ENCODE assay signal across 10 mouse cellular contexts in the genomic region with DNA sequence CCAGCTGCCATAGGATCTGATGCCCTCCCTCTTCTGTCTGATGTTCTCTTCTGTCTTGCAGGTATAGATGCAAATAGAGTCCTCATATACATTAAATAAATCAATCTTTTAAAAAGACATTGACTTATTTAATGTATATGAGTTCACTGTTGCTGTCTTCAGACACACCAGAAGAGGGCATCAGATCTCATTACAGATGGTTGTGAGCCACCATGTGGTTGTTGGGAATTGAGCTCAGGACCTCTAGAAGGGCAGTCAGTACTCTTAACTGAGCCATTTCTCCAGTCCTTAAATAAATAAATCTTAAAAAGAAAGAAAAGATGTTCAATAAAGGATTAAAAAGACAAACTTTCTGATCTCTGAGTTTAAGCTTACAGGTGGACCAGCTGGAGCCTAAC. TPM values are rescaled to one million over a fixed set of nuclear protein-coding genes. Genes with fewer than 3 reads are reported as not detected.
DNase-seq lines count a peak whose midpoint lies in the region; ATAC-seq and TF ChIP-seq lines count a peak whose summit lies in the region.
"Had no signal": no experiment of that assay in that cellular context is flagged by ENCODE, and none has a peak within 500 bp of the region (broad histone marks: within the 10 kb centered on the region; RNA-seq: fewer than 3 reads in every experiment).

No protein-coding gene starts in this region.

- DNase-seq in cerebellum, adult 2 months, result no peak
- no peak for DNase-seq in neural tube, embryonic 11.5 days (ENCODE audit: low spot score)
- DNase-seq in neural tube, embryonic 10.5 days (ENCODE audit: extremely low spot score, low spot score), result no peak
- DNase-seq in liver, embryonic 13.5 days, result no peak
- no peak for DNase-seq in layer of hippocampus, adult 8-10 months (ENCODE audit: low spot score in 2 of 2)
- no peak for DNase-seq in retina, embryonic 14.5 days (ENCODE audit: low spot score)
- DNase-seq: kidney, postnatal 4 days; right cerebral cortex, postnatal 4 days had no signal

- H3K36me3 ChIP-seq in neural tube, embryonic 11.5 days (ENCODE audit: control insufficient read depth, insufficient read depth, low read length), result peaks cover 30% of the 10 kb centered on the region
- H3K36me3 ChIP-seq in liver, embryonic 13.5 days, result peaks cover 76% of the 10 kb centered on the region

- no peak overlapping the region for H3K27ac ChIP-seq in cerebellum, adult 2 months (ENCODE audit: insufficient read depth, low read length)
- H3K27ac ChIP-seq in neural tube, embryonic 11.5 days (ENCODE audit: low read depth, low read length), result no peak overlapping the region
- H3K27ac ChIP-seq in liver, embryonic 13.5 days, result peak overlapping the region; percentile 94

- no peak for TF ChIP-seq POLR2A in cerebellum, adult 2 months (IDR thresholded peaks at IDR 0.05; ENCODE audit: borderline replicate concordance, insufficient read depth, low read length)

- H3K4me2 ChIP-seq in neural tube, embryonic 11.5 days (ENCODE audit: low read depth), result peak overlapping the region; percentile 55
- H3K4me2 ChIP-seq in liver, embryonic 13.5 days, result peak overlapping the region; percentile 97

- no peaks in the 10 kb centered on the region for H3K27me3 ChIP-seq in cerebellum, adult 2 months (ENCODE audit: control insufficient read depth, insufficient read depth, low read length)
- no peaks in the 10 kb centered on the region for H3K27me3 ChIP-seq in neural tube, embryonic 11.5 days (ENCODE audit: control insufficient read depth, insufficient read depth, low read length)
- no peaks in the 10 kb centered on the region for H3K27me3 ChIP-seq in liver, embryonic 13.5 days

- peaks cover 6% of the 10 kb centered on the region for H3K4me1 ChIP-seq in cerebellum, adult 2 months (ENCODE audit: control insufficient read depth, insufficient read depth, low read length)
- peaks cover 23% of the 10 kb centered on the region for H3K4me1 ChIP-seq in neural tube, embryonic 11.5 days (ENCODE audit: control insufficient read depth, insufficient read depth, low read length)
- peaks cover 61% of the 10 kb centered on the region for H3K4me1 ChIP-seq in liver, embryonic 13.5 days (replicated peaks)

- TF ChIP-seq CTCF in cerebellum, adult 2 months (IDR thresholded peaks at IDR 0.05; ENCODE audit: borderline replicate concordance, insufficient read depth, low read depth, low read length), result no peak

- peak overlapping the region; percentile 75 for H3K9ac ChIP-seq in neural tube, embryonic 11.5 days (ENCODE audit: low read length)
- H3K9ac ChIP-seq in liver, embryonic 13.5 days, result peak overlapping the region; percentile 90

- no peaks in the 10 kb centered on the region for H3K9me3 ChIP-seq in neural tube, embryonic 11.5 days (ENCODE audit: control insufficient read depth, low read length)
- H3K9me3 ChIP-seq in liver, embryonic 13.5 days (replicated peaks), result no peaks in the 10 kb centered on the region

- H3K4me3 ChIP-seq in cerebellum, adult 2 months (replicated peaks; ENCODE audit: insufficient read depth, low read depth, low read length), result peak overlapping the region; percentile 30
- H3K4me3 ChIP-seq in neural tube, embryonic 11.5 days (ENCODE audit: low read depth, low read length), result peak overlapping the region; percentile 94
- peak overlapping the region; percentile 77 for H3K4me3 ChIP-seq in liver, embryonic 13.5 days (replicated peaks)

- ATAC-seq in cerebellum, adult (ENCODE audit: insufficient number of reproducible peaks, low FRiP score, low TSS enrichment), result no peak
- no peak for ATAC-seq in neural tube, embryonic 11.5 days (ENCODE audit: insufficient read depth, low FRiP score, low TSS enrichment)
- ATAC-seq in liver, embryonic 13.5 days (ENCODE audit: low read depth), result no peak
- ATAC-seq in granulocyte monocyte progenitor cell, adult 5-6 weeks (replicated peaks; ENCODE audit: poor library complexity, severe bottlenecking), result no peak

RNA-seq across cellular contexts. Expression of a gene that starts 1.1 kb away (rescaled TPM):
- polyA plus RNA-seq in cerebellum, adult 2 months (2012; rRNA removed), result 56.6 and 58.1 TPM in 2 replicates
- 87.2 and 96.8 TPM in 2 replicates for polyA plus RNA-seq in neural tube, embryonic 11.5 days (2014; fragmentation: Nextera tagmentation; extraction: Ambion mirVana)
- polyA plus RNA-seq in liver, embryonic 13.5 days (2015; fragmentation: Nextera tagmentation; extraction: Ambion mirVana), result 24.6 and 25.9 TPM in 2 replicates
- total RNA-seq in granulocyte monocyte progenitor cell, adult 5-6 weeks (2014; fragmentation: Nextera tagmentation), result 16.7 and 17.4 TPM in 2 replicates
- total RNA-seq in granulocyte monocyte progenitor cell, adult 5-6 weeks (2017), result 17.2 and 19.0 TPM in 2 replicates
- total RNA-seq in layer of hippocampus, adult 8-10 months (2022), result 10 to 100 TPM; 42.5 to 48.9 (median 47.4) TPM

RNA-seq across cellular contexts. Expression of a gene that starts 1.2 kb away (rescaled TPM):
- polyA plus RNA-seq in cerebellum, adult 2 months (2012; rRNA removed), result 670 and 676 TPM in 2 replicates
- polyA plus RNA-seq in neural tube, embryonic 11.5 days (2014; fragmentation: Nextera tagmentation; extraction: Ambion mirVana), result 641 and 663 TPM in 2 replicates
- polyA plus RNA-seq in liver, embryonic 13.5 days (2015; fragmentation: Nextera tagmentation; extraction: Ambion mirVana), result 557 and 577 TPM in 2 replicates
- 2,412 and 2,423 TPM in 2 replicates for total RNA-seq in granulocyte monocyte progenitor cell, adult 5-6 weeks (2014; fragmentation: Nextera tagmentation)
- 2,233 and 2,391 TPM in 2 replicates for total RNA-seq in granulocyte monocyte progenitor cell, adult 5-6 weeks (2017)
- 100 to 1,000 TPM; 201 to 291 (median 240) TPM for total RNA-seq in layer of hippocampus, adult 8-10 months (2022)

RNA-seq across cellular contexts. Expression of a gene that starts 6.7 kb away (rescaled TPM):
- polyA plus RNA-seq in cerebellum, adult 2 months (2012; rRNA removed), result 24.0 and 25.2 TPM in 2 replicates
- 13.3 and 15.6 TPM in 2 replicates for polyA plus RNA-seq in neural tube, embryonic 11.5 days (2014; fragmentation: Nextera tagmentation; extraction: Ambion mirVana)
- polyA plus RNA-seq in liver, embryonic 13.5 days (2015; fragmentation: Nextera tagmentation; extraction: Ambion mirVana), result 14.8 and 17.8 TPM in 2 replicates
- total RNA-seq in granulocyte monocyte progenitor cell, adult 5-6 weeks (2014; fragmentation: Nextera tagmentation), result 21.7 and 22.5 TPM in 2 replicates
- total RNA-seq in granulocyte monocyte progenitor cell, adult 5-6 weeks (2017), result 53.0 and 55.7 TPM in 2 replicates
- total RNA-seq in layer of hippocampus, adult 8-10 months (2022), result 10 to 100 TPM; 21.4 to 29.3 (median 22.9) TPM

RNA-seq across cellular contexts. Expression of a gene that starts 6.8 kb away (rescaled TPM):
- 58.6 and 60.9 TPM in 2 replicates for polyA plus RNA-seq in cerebellum, adult 2 months (2012; rRNA removed)
- polyA plus RNA-seq in neural tube, embryonic 11.5 days (2014; fragmentation: Nextera tagmentation; extraction: Ambion mirVana), result 46.2 and 50.3 TPM in 2 replicates
- 36.6 and 41.6 TPM in 2 replicates for polyA plus RNA-seq in liver, embryonic 13.5 days (2015; fragmentation: Nextera tagmentation; extraction: Ambion mirVana)
- 42.8 and 48.8 TPM in 2 replicates for total RNA-seq in granulocyte monocyte progenitor cell, adult 5-6 weeks (2014; fragmentation: Nextera tagmentation)
- 72.9 and 77.2 TPM in 2 replicates for total RNA-seq in granulocyte monocyte progenitor cell, adult 5-6 weeks (2017)
- total RNA-seq in layer of hippocampus, adult 8-10 months (2022), result 10 to 100 TPM; 36.2 to 42.4 (median 37.7) TPM

RNA-seq across cellular contexts. Expression of a gene that starts 6.9 kb away (rescaled TPM):
- polyA plus RNA-seq in cerebellum, adult 2 months (2012; rRNA removed), result 153 and 159 TPM in 2 replicates
- 45.9 and 48.7 TPM in 2 replicates for polyA plus RNA-seq in neural tube, embryonic 11.5 days (2014; fragmentation: Nextera tagmentation; extraction: Ambion mirVana)
- polyA plus RNA-seq in liver, embryonic 13.5 days (2015; fragmentation: Nextera tagmentation; extraction: Ambion mirVana), result 39.7 and 43.6 TPM in 2 replicates
- total RNA-seq in granulocyte monocyte progenitor cell, adult 5-6 weeks (2014; fragmentation: Nextera tagmentation), result 46.4 and 74.7 TPM in 2 replicates
- 40.0 and 75.4 TPM in 2 replicates for total RNA-seq in granulocyte monocyte progenitor cell, adult 5-6 weeks (2017)
- 100 to 1,000 TPM; 102 to 124 (median 112) TPM for total RNA-seq in layer of hippocampus, adult 8-10 months (2022)

Comparison
In these comparisons a context has a peak if more than half of its experiments do, and no peak if none do; other contexts are left out.
1. H3K4me3 ChIP-seq: peak in every context shown above with its lines; median percentile 94 in neural tube, embryonic 11.5 days; 77 in liver, embryonic 13.5 days; 30 in cerebellum, adult 2 months.